8 mouse cellular contexts compared by ENCODE assay signal in genomic region chr6:48503847-48504240, GRCm38 (mm10). TPM values are rescaled to one million over a fixed set of nuclear protein-coding genes. Genes with fewer than 3 reads are reported as not detected.
DNase-seq lines count a peak whose midpoint lies in the region; ATAC-seq lines count a peak whose summit lies in the region.

No protein-coding gene starts in this region.

- H3K4me3 ChIP-seq in heart, embryonic 11.5 days (ENCODE audit: low read depth, low read length) = peak overlapping the region; percentile 72
- H3K4me3 ChIP-seq in hindbrain, embryonic 15.5 days = peak overlapping the region; percentile 74

- peak overlapping the region; percentile 71 for H3K4me2 ChIP-seq in heart, embryonic 11.5 days
- H3K4me2 ChIP-seq in hindbrain, embryonic 15.5 days = peak overlapping the region; percentile 90

- H3K27me3 ChIP-seq in heart, embryonic 11.5 days (ENCODE audit: control insufficient read depth, insufficient read depth, low read length) = no peaks in the 10 kb centered on the region
- no peaks in the 10 kb centered on the region for H3K27me3 ChIP-seq in hindbrain, embryonic 15.5 days

- 7% methylated on average over 2 of the region's 2 CpGs for WGBS in heart, embryonic 11.5 days (ENCODE audit: insufficient replicate concordance)
- WGBS in hindbrain, embryonic 15.5 days = 6% methylated on average over 2 of the region's 2 CpGs

- no peaks in the 10 kb centered on the region; the same call in 1 of the 2 replicates for H3K36me3 ChIP-seq in heart, embryonic 11.5 days (ENCODE audit: control insufficient read depth, insufficient read depth, low read length)
- no peaks in the 10 kb centered on the region for H3K36me3 ChIP-seq in hindbrain, embryonic 15.5 days

- H3K9me3 ChIP-seq in heart, embryonic 11.5 days (replicated peaks; ENCODE audit: control insufficient read depth, low read length) = no peaks in the 10 kb centered on the region
- H3K9me3 ChIP-seq in hindbrain, embryonic 15.5 days = no peaks in the 10 kb centered on the region

- ATAC-seq in heart, embryonic 11.5 days (replicated peaks; ENCODE audit: insufficient number of reproducible peaks, low FRiP score, low TSS enrichment) = peak; percentile 21; the same call in 1 of the 2 replicates
- ATAC-seq in common myeloid progenitor, adult 5-6 weeks (replicated peaks; ENCODE audit: low read depth, poor library complexity, severe bottlenecking) = peak; percentile 16; the same call in 1 of the 2 replicates
- ATAC-seq in hindbrain, embryonic 15.5 days (ENCODE audit: low FRiP score, low read depth) = peak; percentile 56
- peak; percentile 52 for ATAC-seq in megakaryocyte-erythroid progenitor cell, adult 5-6 weeks (replicated peaks; ENCODE audit: low FRiP score, low TSS enrichment, poor library complexity, severe bottlenecking)

- H3K9ac ChIP-seq in heart, embryonic 11.5 days (ENCODE audit: low read depth, low read length) = no peak overlapping the region
- no peak overlapping the region for H3K9ac ChIP-seq in hindbrain, embryonic 15.5 days

- H3K4me1 ChIP-seq in heart, embryonic 11.5 days (ENCODE audit: control insufficient read depth, insufficient read depth, low read length) = peaks cover 5% of the 10 kb centered on the region; the same call in 1 of the 2 replicates
- peaks cover 12% of the 10 kb centered on the region for H3K4me1 ChIP-seq in hindbrain, embryonic 15.5 days (replicated peaks)

- no peak overlapping the region for H3K27ac ChIP-seq in heart, embryonic 11.5 days (ENCODE audit: low read depth, low read length)
- no peak overlapping the region for H3K27ac ChIP-seq in hindbrain, embryonic 15.5 days (replicated peaks)

- DNase-seq in heart, adult 8-10 months (ENCODE audit: low spot score) = no peak
- no peak for DNase-seq in right cerebral cortex, postnatal 4 days
- no peak for DNase-seq in right cerebral cortex, postnatal 10 days (ENCODE audit: low spot score in 2 of 2)
- DNase-seq in urinary bladder, adult 18-20 months (ENCODE audit: low spot score in 2 of 2) = no peak

RNA-seq across cellular contexts. Expression of gene Atp6v0e2, which starts 33.6 kb away (rescaled TPM):
- polyA plus RNA-seq in heart, embryonic 11.5 days (2014; fragmentation: Nextera tagmentation; extraction: Ambion mirVana) = 19.8 and 24.1 TPM in 2 replicates
- 10 to 100 TPM; 18.1 to 27.4 (median 23.3) TPM for total RNA-seq in heart, adult 8-10 months (2022)
- 2.1 TPM in 1 of 2 replicates, not detected in the other for total RNA-seq in common myeloid progenitor, adult 5-6 weeks (2017)
- 296 and 311 TPM in 2 replicates for polyA plus RNA-seq in hindbrain, embryonic 15.5 days (2015; fragmentation: Nextera tagmentation; extraction: Ambion mirVana)
- not detected in 2 replicates for total RNA-seq in megakaryocyte-erythroid progenitor cell, adult 5-6 weeks (2014; fragmentation: Nextera tagmentation)
- total RNA-seq in megakaryocyte-erythroid progenitor cell, adult 5-6 weeks (2017) = not detected in 2 replicates

RNA-seq across cellular contexts. Expression of gene Lrrc61, which starts 50.8 kb away (rescaled TPM):
- polyA plus RNA-seq in heart, embryonic 11.5 days (2014; fragmentation: Nextera tagmentation; extraction: Ambion mirVana) = 6.6 and 9.6 TPM in 2 replicates
- 10 to 100 TPM; 17.7 to 20.1 (median 18.8) TPM for total RNA-seq in heart, adult 8-10 months (2022)
- 4.9 and 5.6 TPM in 2 replicates for total RNA-seq in common myeloid progenitor, adult 5-6 weeks (2017)
- polyA plus RNA-seq in hindbrain, embryonic 15.5 days (2015; fragmentation: Nextera tagmentation; extraction: Ambion mirVana) = 24.8 and 29.2 TPM in 2 replicates
- 8.7 and 17.0 TPM in 2 replicates for total RNA-seq in megakaryocyte-erythroid progenitor cell, adult 5-6 weeks (2014; fragmentation: Nextera tagmentation)
- 1.8 and 3.3 TPM in 2 replicates for total RNA-seq in megakaryocyte-erythroid progenitor cell, adult 5-6 weeks (2017)

RNA-seq across cellular contexts. Expression of gene Sspo, which starts 55.8 kb away (rescaled TPM):
- polyA plus RNA-seq in heart, embryonic 11.5 days (2014; fragmentation: Nextera tagmentation; extraction: Ambion mirVana) = 0.41 and 0.54 TPM in 2 replicates
- total RNA-seq in heart, adult 8-10 months (2022) = under 1 TPM; 0.14 to 0.35 (median 0.31) TPM
- total RNA-seq in common myeloid progenitor, adult 5-6 weeks (2017) = not detected in 2 replicates
- 0.22 and 0.78 TPM in 2 replicates for polyA plus RNA-seq in hindbrain, embryonic 15.5 days (2015; fragmentation: Nextera tagmentation; extraction: Ambion mirVana)
- not detected in 2 replicates for total RNA-seq in megakaryocyte-erythroid progenitor cell, adult 5-6 weeks (2014; fragmentation: Nextera tagmentation)
- not detected in 2 replicates for total RNA-seq in megakaryocyte-erythroid progenitor cell, adult 5-6 weeks (2017)

RNA-seq across cellular contexts. Expression of gene Zfp467, which starts 58.2 kb away (rescaled TPM):
- 17.3 and 17.8 TPM in 2 replicates for polyA plus RNA-seq in heart, embryonic 11.5 days (2014; fragmentation: Nextera tagmentation; extraction: Ambion mirVana)
- 10 to 100 TPM in 3 of 4 experiments, 1 to 10 TPM in 1; 9.7 to 10.1 (median 10.1) TPM for total RNA-seq in heart, adult 8-10 months (2022)
- total RNA-seq in common myeloid progenitor, adult 5-6 weeks (2017) = 1.8 and 2.8 TPM in 2 replicates
- polyA plus RNA-seq in hindbrain, embryonic 15.5 days (2015; fragmentation: Nextera tagmentation; extraction: Ambion mirVana) = 27.8 and 30.7 TPM in 2 replicates
- total RNA-seq in megakaryocyte-erythroid progenitor cell, adult 5-6 weeks (2014; fragmentation: Nextera tagmentation) = 0.33 and 0.67 TPM in 2 replicates
- 0.33 TPM in 1 of 2 replicates, not detected in the other for total RNA-seq in megakaryocyte-erythroid progenitor cell, adult 5-6 weeks (2017)
